Mouse (Mus musculus) liver, adult (tissue): ENCODE data around the gene Ltbp3.
A peak's percentile ranks its signal among the peaks of the same experiment; 100 is the strongest.

Source experiments
- GATA4 ChIP-seq: IDR thresholded peaks from 2 replicates; pipeline ENCODE4 v1.6.1; 2014; ENCODE audit warnings: mild to moderate bottlenecking, low read length; ENCODE audit not compliant: insufficient replicate concordance

The Ltbp3 gene

DNA sequence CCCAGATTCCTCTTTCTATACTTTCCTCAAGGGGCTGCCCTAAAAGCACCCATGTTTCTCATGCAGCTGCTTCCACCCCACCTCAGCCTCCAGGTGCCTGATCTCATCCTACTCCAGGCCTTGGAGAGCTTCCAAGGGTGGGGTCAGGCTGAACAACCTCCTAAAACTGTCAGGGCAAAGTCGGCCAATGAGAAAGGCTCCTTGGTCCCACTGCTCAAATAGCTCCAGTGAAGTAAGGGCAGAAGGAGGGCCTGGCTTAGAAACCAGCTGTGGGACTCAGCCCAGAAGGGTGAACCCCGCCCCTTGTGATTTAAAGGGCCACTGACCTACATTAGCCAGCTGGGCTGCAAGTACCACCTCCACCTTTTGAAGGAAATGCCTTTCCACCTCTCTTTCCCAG is 27.0 kb upstream of the Ltbp3 start:
- no peak for TF ChIP-seq GATA4

DNA sequence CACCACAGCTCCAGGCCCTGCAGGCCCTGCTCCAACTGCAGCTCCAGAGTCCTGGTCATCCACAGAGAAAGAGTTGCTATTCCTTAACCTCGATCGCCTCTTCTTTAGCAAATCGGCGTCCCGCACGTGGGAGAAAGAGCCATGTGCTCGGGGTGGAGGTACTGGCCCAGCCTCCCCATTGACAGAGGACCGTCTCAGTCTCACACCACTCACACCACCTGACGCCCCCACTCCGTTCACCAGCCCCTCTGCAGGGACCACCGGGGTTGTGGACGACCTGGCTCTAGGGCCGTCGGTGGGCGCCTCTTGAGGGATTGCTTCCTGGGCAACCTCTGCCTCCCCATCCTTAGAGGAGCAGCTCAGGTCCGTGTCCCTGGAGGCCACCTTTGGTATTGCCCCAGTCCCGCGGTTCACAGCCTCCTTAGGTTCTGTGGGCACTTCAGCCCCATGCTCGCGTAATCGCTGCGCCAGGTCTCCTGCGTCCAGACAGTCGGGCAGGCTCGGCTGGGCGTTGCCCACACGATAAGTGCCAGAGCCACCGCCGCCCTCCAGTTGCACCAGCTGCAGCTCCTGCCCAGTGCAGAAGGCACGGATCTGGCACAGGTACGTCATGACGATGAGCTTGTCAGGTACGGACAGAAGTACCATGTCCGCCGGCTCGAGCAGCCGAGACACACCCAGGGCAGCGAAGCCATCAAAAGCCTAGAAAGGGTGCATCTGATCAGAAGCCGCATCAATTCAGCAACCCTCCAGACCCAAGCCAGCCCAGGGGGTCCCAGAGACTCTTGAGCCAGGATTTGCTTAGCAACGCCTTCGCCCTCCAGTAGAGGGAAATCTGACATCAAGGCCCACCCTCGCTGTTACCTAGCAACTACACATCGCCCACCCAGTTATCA is 24.7 kb upstream of the Ltbp3 start:
- no peak for TF ChIP-seq GATA4

DNA sequence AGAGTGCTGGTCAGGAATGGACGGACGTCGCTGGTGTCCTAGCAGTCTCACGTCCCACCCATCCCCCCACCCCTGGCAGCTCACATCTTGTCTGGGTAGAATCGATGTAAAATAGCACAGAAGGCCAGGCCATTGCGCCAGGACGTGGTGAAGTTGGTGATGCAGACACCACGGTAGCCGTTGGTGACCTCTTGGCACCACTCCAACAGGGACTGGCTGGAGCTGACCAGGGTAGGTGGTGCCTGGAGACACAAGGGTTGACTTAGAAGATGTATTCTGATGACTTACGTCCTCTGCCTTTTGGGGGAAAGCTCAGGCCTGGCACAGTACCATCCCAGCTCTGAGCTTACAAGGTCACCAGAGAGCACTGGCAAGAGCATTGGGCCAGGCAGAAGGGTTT is 23.7 kb upstream of the Ltbp3 start:
- TF ChIP-seq GATA4, result no peak

DNA sequence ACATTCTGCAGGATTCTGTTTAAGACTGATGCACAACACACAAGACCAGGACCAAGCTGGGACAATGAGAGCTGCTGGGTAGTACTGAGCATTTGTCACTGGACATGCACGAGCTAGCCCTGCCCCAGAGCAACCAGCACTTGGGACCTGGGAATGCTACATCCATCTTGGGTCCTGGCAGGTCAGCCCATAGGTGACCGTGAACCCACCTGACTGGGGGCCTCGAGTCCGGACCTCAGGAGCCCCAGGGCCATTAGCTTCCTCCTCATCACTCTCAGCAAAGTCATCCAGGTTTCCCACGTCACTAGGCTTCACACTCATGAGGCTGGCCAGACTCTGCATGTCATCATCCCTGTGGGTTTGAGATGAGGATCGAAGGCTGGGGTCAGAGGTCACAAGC is 19.5 kb upstream of the Ltbp3 start:
- TF ChIP-seq GATA4, result no peak

DNA sequence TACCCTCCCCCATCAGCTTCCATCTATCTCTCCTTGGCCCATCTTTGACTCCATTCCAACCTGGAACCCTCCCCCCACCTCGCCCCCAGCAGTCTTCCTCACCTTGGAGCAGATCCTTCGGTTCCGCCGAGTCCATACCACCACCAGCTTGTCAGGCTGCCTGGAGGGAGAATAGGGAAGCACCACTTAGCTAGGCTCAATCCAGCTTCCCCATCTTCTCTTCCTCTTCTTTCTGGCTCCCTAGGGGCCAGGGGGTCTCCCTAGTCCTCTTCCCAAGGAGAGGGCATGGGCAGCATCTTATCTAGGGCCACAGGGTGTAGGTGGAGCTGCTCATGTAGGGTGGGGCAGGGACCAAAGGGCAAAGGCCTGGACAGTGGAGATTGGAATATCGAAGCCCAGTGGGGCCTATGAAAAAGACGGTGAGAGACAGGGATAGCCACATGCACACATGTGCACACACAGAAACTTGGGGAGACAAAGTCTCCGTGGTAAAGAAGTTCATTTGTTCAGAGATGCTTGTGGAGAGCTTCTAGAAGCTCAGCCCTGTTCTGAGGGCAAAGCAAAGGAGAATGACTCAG is 17.8 kb upstream of the Ltbp3 start:
- no peak for TF ChIP-seq GATA4

DNA sequence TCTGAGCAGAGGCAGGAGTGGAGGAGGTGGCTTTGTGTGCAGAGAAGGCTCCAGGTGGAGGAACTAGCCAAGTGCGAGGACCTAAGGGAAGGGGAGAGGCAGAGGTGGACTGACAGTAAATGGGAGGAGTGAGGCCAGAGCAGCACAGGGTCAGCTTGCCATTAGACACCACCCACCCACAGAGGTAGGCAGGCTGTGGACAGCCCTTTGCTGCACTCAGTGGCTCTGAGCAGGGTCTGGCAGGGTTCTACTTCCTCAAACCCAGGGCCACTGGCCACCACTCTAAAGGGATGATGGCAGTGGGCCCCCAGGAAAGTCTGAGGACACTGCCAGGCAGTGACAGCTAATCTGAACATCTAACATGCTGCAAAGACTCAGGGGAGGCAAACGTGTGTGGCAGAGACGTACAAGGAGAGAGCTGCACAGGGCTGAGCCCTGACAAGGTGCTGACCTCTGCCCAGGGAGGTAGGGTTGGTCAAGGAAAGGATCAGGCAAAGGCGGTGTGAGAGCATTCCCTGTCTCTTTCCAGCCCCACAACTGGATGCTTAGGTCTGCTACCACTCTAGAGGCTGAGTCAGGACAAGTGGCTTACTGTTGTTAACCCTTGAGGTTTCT is 16.7 kb upstream of the Ltbp3 start:
- TF ChIP-seq GATA4, result no peak

DNA sequence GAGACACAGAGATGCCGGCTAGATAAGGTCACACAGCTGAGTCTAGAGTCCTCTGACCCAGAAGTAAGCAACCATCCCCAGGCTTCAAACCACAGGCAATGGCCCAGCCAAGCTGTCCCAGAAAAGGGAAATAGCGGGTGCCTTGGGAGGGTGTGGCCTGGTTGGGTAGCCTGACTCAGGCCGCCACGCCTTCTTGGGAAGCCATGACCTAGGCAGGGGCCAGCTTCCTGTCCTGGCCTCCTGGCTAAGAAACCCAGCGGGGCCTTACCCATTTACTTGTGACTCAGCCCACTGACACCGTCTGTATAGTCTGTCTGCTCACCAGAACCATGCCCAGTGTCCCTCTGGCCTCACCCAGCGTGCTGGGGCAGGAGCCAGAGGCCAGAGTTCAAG is 16.2 kb upstream of the Ltbp3 start:
- TF ChIP-seq GATA4, result peak; percentile 27; the same call in 1 of the 2 replicates

DNA sequence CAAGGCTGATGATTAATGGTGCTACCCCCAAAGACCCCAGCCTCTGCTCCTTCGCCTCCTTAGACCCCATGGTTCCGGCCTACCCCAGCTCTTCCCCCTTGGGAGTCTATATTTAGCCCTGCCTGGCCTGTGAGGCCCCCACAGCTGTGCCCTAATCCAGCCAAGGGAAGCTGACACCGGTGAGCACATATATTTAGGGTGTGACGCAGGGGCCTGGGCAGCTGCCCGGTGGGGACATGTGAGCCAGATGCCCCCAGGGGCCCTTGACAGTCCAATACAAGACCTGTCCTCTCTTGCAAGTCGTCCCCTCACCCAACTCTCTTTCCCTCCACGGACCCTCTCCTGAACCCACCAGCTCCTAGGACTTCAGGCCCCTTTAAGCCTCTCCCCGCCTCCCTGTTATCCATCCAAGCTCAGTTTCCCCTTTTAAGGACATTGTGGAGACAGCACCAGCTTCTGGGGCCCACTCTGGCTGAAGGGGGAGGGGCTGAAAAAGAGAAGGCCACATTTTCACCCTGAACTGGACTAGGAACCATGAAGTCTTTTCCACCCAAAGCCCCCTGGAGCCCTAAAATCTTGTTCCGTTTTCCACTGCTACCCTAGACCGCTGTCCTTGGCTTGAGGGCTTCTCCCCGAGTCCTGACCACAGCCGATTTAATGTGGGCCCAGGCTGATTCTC is 15.5 kb upstream of the Ltbp3 start:
- no peak for TF ChIP-seq GATA4

DNA sequence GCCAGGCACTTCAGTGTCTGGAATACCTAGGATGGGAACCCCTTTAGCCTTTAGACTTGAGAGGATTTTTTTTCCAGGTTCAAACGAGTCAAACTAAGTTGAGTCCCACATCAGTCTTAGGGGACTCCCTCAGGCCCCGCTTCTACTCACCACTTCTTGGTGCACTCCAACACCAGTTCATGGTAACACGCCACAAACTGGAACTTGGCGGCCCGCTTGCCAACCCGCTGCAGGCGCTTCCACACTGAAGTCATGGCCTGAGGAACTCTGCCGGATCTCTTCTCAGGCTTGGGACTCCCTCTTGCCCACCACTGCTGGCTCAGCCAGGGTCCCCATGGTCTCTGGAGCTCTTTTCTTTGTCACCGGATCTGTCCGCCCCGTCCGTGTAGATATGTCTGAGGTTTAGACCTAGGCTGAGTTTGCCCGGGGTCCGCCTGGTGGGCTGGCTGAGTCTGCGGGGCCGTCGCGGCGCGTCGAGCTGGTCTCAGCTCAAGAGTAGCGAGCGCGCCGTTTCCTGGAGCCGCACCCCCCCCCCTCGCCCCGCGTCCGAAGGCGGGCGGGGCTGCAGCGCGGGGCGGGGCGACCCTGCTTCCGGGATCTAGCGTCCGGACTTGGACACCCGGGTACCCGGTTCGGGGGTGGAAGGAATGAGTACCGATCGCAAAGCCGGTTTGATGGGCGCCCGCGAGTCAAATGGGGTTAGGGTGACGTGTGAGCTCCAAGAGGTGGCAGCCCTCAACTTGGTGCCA is 14.8 kb upstream of the Ltbp3 start, which contains the start of gene Ehbp1l1:
Gene Ehbp1l1 (minus strand): TSS at position 551 of the 749 bp plus-strand sequence.
- no peak for TF ChIP-seq GATA4

DNA sequence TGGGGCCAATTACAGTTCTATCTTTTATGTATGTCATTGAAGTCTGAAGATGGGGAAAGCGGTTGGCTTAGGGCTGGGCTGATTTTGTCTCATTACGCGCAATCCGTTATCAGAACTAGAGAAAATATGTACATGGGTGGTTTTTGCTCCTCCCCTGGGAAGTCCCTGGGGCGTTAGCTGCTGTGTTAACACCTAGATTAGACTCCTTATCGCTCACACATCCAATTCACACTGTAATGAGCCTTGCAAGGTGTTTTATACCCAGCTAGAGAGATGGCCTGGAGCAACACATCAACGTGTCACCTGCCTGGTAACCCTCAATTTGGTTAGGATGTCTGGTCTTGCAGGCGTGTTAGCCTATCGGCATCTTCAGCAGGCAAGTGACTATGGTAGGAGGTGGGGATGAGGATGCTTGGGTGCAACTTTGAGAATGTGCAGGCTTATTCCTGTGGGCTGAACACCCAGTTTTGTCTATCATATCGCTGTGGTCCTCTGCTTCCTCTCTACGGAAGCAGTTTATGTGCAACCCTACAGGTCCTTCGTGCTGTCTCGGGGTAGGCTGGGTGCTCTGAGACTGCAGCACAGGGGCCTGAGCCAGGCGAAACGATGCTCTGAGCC is 13.6 kb upstream of the Ltbp3 start:
- TF ChIP-seq GATA4, result no peak

DNA sequence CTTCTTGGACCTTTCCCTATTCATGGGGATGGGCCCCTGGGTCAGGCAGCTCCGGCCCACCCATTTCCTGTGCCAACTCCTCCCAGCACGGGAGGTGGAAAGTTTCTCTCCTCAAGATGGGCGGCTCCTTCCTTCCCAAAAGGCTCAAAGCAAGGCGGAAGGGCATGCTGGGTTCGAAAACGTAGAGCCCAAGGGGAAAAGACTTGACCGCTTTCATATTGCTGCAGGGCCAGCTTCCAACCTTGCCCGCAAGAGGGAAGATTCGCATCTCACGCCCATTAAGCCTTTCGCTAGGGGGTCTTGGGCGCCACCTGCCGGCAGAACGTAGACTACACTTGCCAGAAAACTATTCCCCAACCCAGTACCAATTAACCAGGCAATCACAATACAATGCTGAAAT is 13.0 kb upstream of the Ltbp3 start:
- no peak for TF ChIP-seq GATA4

DNA sequence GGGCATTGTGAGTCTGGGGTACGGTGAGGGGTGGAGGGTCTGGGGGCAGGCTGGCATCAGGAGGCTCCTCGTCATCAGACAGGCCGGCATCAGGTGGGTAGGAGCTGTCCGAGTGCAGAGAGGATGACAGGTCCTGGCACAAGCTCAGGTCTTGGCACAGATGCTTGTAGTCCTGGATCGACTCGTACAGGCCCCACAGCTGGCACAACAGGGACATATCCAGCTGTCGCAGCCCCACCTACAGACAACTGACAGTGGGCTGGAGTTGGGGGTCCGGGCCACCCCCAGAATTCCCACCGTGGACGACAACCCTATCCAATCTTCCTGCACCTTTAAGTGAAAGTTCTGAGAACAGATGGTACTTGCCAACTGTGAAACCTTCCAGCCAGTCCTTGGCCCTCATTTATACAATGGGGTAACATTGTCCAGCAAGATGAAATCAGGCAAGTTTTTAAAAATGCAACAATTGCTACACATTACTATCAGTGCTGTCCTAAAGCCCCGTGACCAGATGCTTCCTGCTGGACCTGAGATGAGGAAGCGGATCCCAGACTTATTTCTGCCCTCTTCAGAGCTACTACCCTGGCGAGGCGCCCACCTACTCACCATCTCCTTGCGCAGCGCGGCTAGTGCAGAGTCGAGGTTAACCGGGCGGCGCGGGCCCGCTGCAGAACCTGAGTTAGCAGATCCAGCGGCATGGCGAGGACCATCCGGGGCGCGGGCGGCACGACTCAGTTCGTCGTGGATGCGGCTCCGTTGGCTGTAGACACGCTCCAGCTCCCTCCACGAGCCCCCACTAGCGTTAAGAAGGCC is 11.9 kb upstream of the Ltbp3 start:
- no peak for TF ChIP-seq GATA4

DNA sequence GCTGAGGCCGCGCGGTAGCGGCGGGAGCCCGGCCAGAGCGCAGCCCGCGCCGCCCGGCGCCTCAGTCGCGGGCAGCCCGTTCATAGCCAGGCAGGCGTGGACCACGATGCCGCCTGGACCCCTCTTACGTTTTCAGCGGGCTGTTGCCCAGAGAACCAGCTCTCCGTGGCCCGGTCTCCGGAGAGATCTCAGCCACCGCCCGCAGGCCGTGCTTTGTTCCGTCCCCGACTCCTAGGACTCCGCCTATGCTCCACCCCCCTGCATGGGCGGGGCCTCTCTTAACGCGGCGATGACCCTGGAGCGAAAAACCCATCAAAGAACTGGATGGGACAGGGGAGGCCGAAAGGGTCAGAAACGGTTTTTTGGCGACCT is 11.3 kb upstream of the Ltbp3 start, which contains the start of gene Fam89b:
Gene Fam89b (minus strand): TSS at position 210 of the 372 bp plus-strand sequence.
- TF ChIP-seq GATA4, result no peak
